Mouse (Mus musculus) thymus, adult 18-20 months (tissue): Measurements from ENCODE around the gene Foxk1.
A peak's percentile ranks its signal among the peaks of the same experiment; 100 is the strongest.

ENCODE experiments used
- DNase-seq, 2 experiments: peaks; one replicate each; pipeline ENCODE4 v3.0.0; 2022; ENCODE audit warnings: mixed read lengths in 2 of 2

The Foxk1 gene

DNA sequence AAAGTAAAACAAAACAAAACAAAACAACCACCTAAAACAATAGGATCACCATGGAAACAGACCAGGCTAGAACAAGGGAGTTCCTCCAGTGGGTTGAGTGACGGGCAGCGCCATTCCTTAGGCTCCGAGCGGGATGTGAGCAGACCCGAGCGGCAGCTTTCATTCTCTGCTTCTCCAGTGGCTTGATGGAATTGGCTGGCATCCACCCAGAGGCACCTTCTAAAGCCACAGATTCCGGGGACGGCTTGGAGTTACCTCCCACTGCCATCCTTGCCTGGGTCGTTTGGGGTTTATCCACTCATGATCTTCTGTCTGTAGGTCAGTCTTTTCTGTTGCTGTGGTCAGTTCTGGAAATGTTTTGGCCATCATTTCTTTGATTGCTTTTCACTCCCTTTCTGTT lies 19.6 kb downstream of the Foxk1 start:
- no peak for DNase-seq

- no peak for DNase-seq
These were observed 20.6 kb downstream of the Foxk1 start for GRCm38 (mm10) chr5:142421886-142422285.

- DNase-seq: no peak
These were observed 21.8 kb downstream of the Foxk1 start for GRCm38 (mm10) chr5:142423141-142423540.

- no peak for DNase-seq
These were observed 22.4 kb downstream of the Foxk1 start for GRCm38 (mm10) chr5:142423701-142424100.

GRCm38 (mm10) chr5:142424627-142425349 lies 23.5 kb downstream of the Foxk1 start:
- DNase-seq: no peak

- DNase-seq: no peak
These were observed 25.2 kb downstream of the Foxk1 start for GRCm38 (mm10) chr5:142426476-142426875.

DNA sequence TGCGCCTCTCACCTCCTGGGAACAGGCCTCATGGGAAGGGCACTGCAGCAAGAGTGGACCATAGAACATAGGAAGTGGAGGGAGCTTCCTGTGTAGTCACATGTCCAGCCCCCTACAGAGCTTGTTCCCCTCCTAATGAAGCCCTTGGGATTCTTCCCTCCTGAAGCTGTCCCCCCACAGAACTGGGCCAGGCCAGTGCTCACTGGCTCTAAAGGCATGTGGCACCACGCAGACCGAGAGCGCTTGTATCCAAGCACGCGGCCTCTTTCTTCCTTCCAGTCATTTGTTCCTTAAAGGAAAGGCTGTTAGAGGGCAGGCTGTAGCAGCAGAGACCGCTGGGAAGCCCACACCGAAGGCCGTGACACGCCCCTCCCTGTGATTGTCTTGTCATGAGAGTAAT lies 26.6 kb downstream of the Foxk1 start:
- no peak for DNase-seq

DNA sequence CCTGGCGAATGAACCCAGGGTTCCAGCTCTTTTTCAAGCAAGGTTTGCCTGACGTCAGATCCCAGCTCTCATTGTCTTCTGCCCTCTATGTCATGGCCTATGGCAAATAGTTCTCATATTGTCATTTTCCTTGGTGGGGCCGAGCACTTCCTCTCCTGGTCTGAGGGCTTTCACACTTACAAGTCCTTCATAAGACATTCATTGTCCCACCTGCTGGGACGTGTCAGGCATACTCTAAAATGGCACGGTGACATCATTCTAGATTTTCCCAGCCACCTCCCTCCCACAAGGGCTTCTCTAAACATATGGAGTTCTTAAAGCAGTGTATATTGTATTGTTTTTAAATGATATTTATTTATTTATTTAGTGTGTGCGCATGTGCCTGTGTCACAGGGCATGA lies 27.4 kb downstream of the Foxk1 start:
- DNase-seq: no peak

- no peak for DNase-seq
These were observed 29.7 kb downstream of the Foxk1 start for GRCm38 (mm10) chr5:142431029-142431428.

- no peak for DNase-seq
These were observed 30.6 kb downstream of the Foxk1 start for GRCm38 (mm10) chr5:142431811-142432434.

DNA sequence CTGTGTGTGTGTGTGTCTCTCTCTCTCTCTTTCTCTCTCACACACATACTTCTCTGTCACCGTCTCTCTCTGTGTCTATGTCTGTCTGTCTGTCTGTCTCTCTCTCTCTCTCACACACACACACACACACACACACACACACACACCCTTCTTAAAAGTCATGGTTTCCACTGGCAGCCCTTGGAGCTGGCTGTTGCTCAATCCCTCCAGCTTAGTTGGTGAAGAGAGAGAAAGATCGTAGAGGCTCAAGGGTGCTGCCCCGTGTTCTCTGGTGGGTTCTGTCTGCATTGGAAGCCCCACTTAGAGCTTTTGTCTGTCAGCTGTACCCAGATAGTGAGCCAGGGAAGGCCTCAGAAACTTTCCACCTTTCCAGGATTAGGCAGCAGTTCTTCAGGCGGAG lies 31.4 kb downstream of the Foxk1 start:
- no peak for DNase-seq

DNA sequence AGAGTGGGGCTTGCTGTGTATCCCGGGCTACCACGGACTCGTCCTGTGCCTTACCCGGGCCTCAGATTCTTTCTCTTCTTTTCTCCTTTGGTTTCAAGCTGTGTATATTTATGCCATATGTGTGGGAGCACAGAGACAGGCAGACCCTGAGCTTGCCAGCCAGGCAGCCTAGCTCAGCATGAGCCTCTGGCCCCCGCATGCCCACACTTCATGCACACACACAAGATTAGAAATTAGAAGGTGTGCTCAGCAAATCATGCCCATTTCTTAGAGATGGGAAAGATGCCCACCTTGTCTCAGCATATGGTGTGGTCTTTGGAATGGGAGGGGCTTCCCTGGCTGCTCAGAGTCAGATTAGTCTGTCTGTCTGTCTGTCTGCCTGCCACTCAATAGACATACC lies 32.8 kb downstream of the Foxk1 start:
- DNase-seq: no peak

DNA sequence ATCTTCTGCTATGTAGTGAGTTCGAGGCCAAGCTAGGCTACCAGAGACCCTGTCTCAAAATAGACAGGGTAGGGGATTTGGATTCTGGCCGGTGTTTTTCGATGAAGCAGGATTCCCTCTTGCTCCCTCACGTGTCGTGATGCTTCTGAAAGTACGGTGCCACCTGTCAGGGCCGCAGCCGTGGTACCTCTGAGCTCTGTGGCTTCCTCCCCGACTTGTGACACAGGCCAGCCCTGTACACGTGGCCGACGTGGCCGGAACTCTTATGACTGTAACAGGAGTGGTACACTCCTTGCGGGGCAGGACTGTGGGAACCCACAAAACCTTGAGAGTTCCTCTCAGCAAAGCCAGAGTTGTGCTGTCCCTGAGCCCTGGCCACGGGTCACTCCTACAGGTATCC lies 34.4 kb downstream of the Foxk1 start:
- no peak for DNase-seq

DNA sequence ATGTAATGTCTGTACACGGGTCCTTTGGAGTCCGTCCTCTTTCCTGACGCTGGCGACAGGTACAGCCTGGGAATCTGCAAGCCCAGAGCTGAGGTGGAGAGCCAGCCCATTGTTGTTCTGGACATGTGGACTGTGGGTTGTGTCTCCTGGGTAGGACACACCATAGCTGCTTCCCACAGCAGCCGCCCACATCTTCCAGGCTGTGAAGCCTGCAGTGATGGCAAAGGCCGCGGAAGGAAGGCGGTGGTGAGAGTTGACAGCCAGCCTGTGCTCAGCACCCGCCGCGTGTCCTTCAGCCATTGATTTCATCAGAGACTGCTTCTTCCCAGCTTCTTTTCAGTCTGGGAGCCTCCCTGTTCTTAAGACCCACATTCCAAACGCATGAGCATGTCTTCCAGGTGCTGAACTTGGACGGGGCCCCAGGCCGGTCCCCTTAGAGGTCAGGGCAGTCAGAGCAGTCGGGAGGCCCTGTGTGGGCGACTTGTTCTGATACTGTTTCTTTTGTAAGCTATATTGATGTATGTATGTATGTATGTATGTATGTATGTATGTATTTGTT lies 37.2 kb downstream of the Foxk1 start:
- DNase-seq: no peak

DNA sequence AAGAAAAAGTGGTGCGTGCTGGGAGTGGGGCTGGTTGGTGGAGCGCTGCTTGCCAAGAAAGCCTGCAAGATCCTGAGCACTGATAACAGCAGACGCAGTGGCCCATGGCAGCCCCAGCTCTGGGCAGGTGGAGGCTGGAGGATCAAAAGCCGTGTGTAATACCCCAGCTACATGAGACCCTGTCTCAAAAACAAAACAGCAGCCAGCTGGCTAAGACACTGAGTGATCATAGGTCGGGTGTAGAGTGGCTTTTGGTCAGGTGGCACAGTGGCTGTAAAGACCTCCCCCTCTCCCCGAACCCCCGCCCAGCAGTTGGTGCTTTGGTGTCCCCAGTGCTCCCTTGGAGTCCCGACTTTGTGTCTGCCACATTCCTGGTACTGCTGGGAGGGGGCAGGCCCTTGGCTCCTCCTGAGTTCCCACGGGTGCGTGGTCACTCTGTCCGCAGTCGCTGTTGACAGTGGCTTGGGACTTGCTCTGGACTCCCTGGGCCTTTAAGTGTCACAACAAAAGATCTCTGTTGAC lies 38.7 kb downstream of the Foxk1 start:
- peak; percentile 44 to 55 for DNase-seq

DNA sequence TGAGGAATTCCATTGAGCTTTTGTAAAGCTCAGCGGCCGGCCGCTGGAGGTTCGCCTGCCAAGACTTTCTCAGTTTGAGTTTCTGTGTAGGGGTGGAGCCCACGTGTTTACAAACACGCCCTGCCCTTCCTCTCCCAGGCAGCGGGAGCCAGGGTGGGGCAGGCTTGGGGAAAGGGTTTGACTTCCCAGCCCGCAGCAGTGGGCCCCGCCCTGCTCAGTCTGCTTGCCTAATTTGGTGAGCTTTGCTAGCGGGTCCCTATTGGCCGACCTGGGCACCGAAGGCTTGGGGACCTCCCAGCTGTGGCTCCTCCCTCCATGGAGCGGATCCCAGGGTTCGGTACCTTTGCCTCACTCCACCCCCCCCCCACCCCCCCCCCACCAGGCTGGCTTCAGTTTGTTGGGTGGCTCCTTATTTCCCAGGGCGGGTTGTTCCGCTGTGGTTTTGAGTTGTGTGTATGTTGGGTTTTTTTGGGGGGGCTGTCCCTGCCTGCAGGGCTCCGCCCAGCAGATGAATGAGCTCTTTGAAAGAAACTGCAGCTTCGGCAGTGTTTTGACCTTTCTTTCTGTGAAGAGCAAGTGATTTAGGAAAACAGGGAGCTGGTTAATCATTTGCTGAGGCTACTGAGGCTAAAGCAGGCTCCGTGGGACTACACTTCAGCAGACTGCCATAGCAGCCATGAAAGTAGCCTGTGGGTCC lies 39.3 kb downstream of the Foxk1 start:
- DNase-seq: peak; percentile 86 to 92

GRCm38 (mm10) chr5:142441332-142442044 lies 40.2 kb downstream of the Foxk1 start:
- peak in 1 of 2 experiments; percentile 37 for DNase-seq

- no peak for DNase-seq
These were observed 40.7 kb downstream of the Foxk1 start for GRCm38 (mm10) chr5:142442045-142442440.

- no peak for DNase-seq
These were observed 42.2 kb downstream of the Foxk1 start for GRCm38 (mm10) chr5:142443514-142443913.

DNA sequence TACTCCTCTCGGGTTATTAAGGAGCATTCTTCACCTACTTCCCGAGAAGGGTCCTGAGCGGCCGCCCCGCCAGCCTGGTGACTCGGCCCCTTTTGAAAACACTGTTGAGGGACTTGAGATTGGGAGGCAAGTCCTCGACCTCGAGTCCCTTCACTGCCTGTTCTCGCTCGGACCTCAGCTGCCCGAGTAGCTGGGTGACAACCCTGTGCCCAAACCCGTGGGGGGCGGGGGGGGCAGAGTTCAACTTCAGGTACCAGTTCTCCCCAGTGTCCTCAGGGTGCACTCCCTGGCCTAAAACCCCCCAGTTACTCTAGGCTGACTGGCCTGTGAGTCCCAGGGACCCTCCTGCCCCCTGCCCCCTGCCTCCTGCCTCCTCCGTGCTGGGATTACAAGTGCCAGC lies 42.7 kb downstream of the Foxk1 start:
- DNase-seq: no peak

DNA sequence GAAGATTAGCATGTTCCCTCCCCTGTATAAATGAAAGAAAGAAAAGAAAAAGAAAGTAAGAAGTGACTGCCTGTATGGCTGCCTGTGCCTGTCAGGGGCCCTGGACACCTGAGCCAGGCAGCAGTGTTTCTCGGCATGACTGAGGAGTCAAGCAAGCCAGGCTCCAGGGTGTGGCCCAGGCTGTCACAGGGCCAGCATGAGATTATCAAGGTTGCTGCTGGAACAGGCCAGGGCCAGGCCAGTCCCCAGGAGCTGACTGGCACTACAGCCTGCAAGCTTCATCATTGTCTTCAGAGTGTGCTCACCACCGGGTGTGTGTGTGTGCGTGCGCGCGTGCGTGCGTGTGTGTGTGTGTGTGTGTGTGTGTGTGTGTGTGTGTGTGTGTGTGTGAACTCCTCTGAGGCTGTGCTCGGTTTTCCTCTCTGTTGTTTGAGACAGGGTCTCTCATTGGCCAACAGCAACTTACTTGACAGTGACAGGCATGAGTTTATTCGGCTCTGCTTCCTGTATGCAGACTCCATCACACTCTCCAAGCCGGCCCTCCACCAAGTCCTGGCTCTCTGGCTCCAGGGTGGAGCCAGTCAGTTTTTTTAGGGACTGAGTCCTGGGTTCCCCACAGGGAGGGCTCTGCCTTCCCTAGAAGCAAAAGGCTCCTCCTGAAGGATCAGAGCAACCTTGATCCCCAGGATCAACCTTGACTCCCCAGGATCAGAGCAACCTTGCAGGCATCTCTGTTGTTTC lies 43.7 kb downstream of the Foxk1 start:
- no peak for DNase-seq

DNA sequence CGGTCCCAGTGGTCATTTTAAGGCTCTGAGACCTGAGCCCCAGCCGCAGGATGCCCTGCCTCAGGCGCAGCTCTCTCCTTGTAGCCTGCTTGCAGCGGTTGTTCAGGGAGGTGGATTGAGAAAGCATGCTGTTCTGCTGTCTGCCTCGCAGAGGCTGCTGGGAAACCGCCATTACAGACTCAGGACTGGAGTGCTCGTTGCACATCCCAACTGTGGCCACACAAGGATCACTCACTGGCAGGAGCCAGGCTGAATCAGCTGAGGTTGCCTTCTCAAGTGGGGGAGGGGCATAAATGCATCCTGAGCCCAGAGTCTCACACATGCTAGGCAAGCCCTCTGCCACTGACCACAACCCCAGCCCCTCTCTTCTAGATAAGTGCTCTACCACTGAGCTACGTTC lies 44.4 kb downstream of the Foxk1 start:
- DNase-seq: no peak
